Comparison of ENCODE assay signal across 1 mouse cellular context in the genomic region with DNA sequence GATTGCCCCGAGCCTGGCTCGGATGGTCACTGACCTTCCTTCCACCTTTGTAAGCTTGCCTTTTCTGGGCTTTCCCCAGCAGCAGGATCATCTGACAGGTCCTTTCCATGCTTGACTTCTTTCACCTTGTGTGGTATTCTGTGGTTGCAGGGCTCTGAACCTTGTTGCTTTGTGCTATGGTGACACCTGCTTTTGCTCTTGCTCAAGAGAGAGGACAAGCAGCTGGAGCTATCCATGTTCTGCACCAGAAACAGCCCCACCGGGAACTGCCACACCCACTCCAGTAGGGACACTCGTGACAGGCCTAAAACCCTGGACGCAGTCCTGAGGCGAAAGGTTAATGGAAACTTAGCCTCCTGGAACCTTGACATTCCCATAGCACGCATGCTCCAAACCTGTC.
A peak's percentile ranks its signal among the peaks of the same experiment; 100 is the strongest.
TF ChIP-seq lines count a peak whose summit lies in the region.

No protein-coding gene starts in this region.

TF ChIP-seq in CH12.LX, 34 proteins besides CTCF, POLR2A, EP300 and RAD21:
- no peak for TF ChIP-seq POLR2AphosphoS2 (IDR thresholded peaks at IDR 0.05; ENCODE audit: low read depth, low read length)
- no peak for TF ChIP-seq ZKSCAN1 (IDR thresholded peaks at IDR 0.05; ENCODE audit: borderline replicate concordance, low read depth, low read length)
- TF ChIP-seq ETS1 (conservative IDR thresholded peaks at IDR 0.05; ENCODE audit: low read depth, low read length): peak; percentile 51
- peak; percentile 48; the same call in 1 of the 2 replicates for TF ChIP-seq TCF12 (IDR thresholded peaks at IDR 0.05; ENCODE audit: low read depth, low read length)
- no peak for TF ChIP-seq RCOR1 (conservative IDR thresholded peaks at IDR 0.05; ENCODE audit: low read depth, low read length)
- TF ChIP-seq ZC3H11A (IDR thresholded peaks at IDR 0.05; ENCODE audit: low read depth, low read length): no peak
- 0 out of 2 replicates have a peak, but pooled peaks have one; percentile 14 for TF ChIP-seq IRF4 (IDR thresholded peaks at IDR 0.05; ENCODE audit: low read depth, low read length)
- TF ChIP-seq MAZ (IDR thresholded peaks at IDR 0.05; ENCODE audit: low read depth, low read length): no peak
- TF ChIP-seq ELF1 (IDR thresholded peaks at IDR 0.05; ENCODE audit: low read depth, low read length): no peak
- TF ChIP-seq JUND (conservative IDR thresholded peaks at IDR 0.05; ENCODE audit: low read depth, low read length): no peak
- no peak for TF ChIP-seq KAT2A (IDR thresholded peaks at IDR 0.05; ENCODE audit: insufficient replicate concordance, low read length)
